Mouse (Mus musculus): ENCODE data around the gene Hsdl2. TPM values are rescaled to one million over a fixed set of nuclear protein-coding genes. Genes with fewer than 3 reads are reported as not detected.

Gene Hsdl2
- total RNA-seq, 2 experiments from 2014 or later = 48.3 to 51.6 TPM

Other genes with a start within 250 kb of the Hsdl2 start
- gene Susd1, start 142.9 kb upstream of the Hsdl2 start, total RNA-seq (2021) = 1 to 10 TPM; 1.5 to 1.6 TPM
- 10 to 100 TPM; 27.9 to 31.7 TPM for gene Ptbp3, start 32.2 kb upstream of the Hsdl2 start, total RNA-seq (2021)
- gene E130308A19Rik, start 44.6 kb downstream of the Hsdl2 start, total RNA-seq (2021) = 1 to 10 TPM; 7.0 to 7.7 TPM
- gene Inip, start 220.0 kb downstream of the Hsdl2 start, total RNA-seq (2021) = 1 to 10 TPM; 4.9 to 7.1 TPM
- gene Snx30, start 224.3 kb downstream of the Hsdl2 start, total RNA-seq (2021) = 10 to 100 TPM in 1 of 2 experiments, 1 to 10 TPM in 1; 5.9 to 10.8 TPM

Measured in gastrocnemius, postnatal 10 days (tissue).